In genomic region chr2:75933541-75933940, GRCm38 (mm10) we compare ENCODE assay signal across 10 mouse cellular contexts. TPM values are rescaled to one million over a fixed set of nuclear protein-coding genes. Genes with fewer than 3 reads are reported as not detected.
DNase-seq lines count a peak whose midpoint lies in the region; ATAC-seq and TF ChIP-seq lines count a peak whose summit lies in the region.
"Had no signal": no experiment of that assay in that cellular context is flagged by ENCODE, and none has a peak within 500 bp of the region (broad histone marks: within the 10 kb centered on the region; RNA-seq: fewer than 3 reads in every experiment).

No protein-coding gene starts in this region.

- no peak for TF ChIP-seq CTCF in hindbrain, postnatal 0 days (IDR thresholded peaks at IDR 0.05; ENCODE audit: low read depth)

- DNase-seq in heart, adult 11 months = no peak
- DNase-seq in hindbrain, postnatal 0 days (ENCODE audit: low spot score) = no peak
- DNase-seq in left cerebral cortex, postnatal 14 days (ENCODE audit: low spot score in 2 of 2) = no peak
- DNase-seq: cerebellum, adult 2 months had no signal

- intact Hi-C loops in left cerebral cortex, postnatal 14 days (cut with DNase I) = no loop called here

- no peak overlapping the region for H3K4me3 ChIP-seq in heart, embryonic 15.5 days
- no peak overlapping the region for H3K4me3 ChIP-seq in neural tube, embryonic 13.5 days
- no peak overlapping the region for H3K4me3 ChIP-seq in neural tube, embryonic 15.5 days (replicated peaks)
- H3K4me3 ChIP-seq in hindbrain, postnatal 0 days (ENCODE audit: low read length) = no peak overlapping the region
- no peak overlapping the region for H3K4me3 ChIP-seq in kidney, embryonic 16.5 days (ENCODE audit: low read length)

- ATAC-seq in heart, embryonic 15.5 days (replicated peaks; ENCODE audit: insufficient number of reproducible peaks, insufficient read depth, low FRiP score, low read depth) = no peak
- ATAC-seq in neural tube, embryonic 13.5 days (ENCODE audit: low read depth) = no peak
- ATAC-seq in neural tube, embryonic 15.5 days (ENCODE audit: low FRiP score) = no peak
- ATAC-seq in hindbrain, postnatal 0 days = no peak
- no peak for ATAC-seq in kidney, embryonic 16.5 days (ENCODE audit: low FRiP score, low TSS enrichment)

- H3K9ac ChIP-seq in heart, embryonic 15.5 days = no peak overlapping the region
- peak overlapping the region; percentile 53 for H3K9ac ChIP-seq in neural tube, embryonic 13.5 days
- H3K9ac ChIP-seq in neural tube, embryonic 15.5 days (replicated peaks) = no peak overlapping the region
- no peak overlapping the region for H3K9ac ChIP-seq in hindbrain, postnatal 0 days (replicated peaks; ENCODE audit: low read length)
- no peak overlapping the region for H3K9ac ChIP-seq in kidney, embryonic 16.5 days (replicated peaks; ENCODE audit: low read length)

- H3K27ac ChIP-seq in heart, embryonic 15.5 days = peak overlapping the region; percentile 71
- no peak overlapping the region for H3K27ac ChIP-seq in neural tube, embryonic 13.5 days (replicated peaks)
- H3K27ac ChIP-seq in neural tube, embryonic 15.5 days (replicated peaks) = no peak overlapping the region
- 0 out of 2 replicates have a peak overlapping the region, but pooled peaks have one; percentile 17 for H3K27ac ChIP-seq in hindbrain, postnatal 0 days
- H3K27ac ChIP-seq in kidney, embryonic 16.5 days (ENCODE audit: low read length) = no peak overlapping the region
- H3K27ac ChIP-seq: macrophage had no signal

- 30% methylated on average over 7 of the region's 7 CpGs for WGBS in heart, embryonic 15.5 days
- 45% methylated on average over 7 of the region's 7 CpGs for WGBS in neural tube, embryonic 13.5 days
- 46% methylated on average over 7 of the region's 7 CpGs for WGBS in neural tube, embryonic 15.5 days
- 57% methylated on average over 7 of the region's 7 CpGs for WGBS in hindbrain, postnatal 0 days
- WGBS in kidney, embryonic 16.5 days = 40% methylated on average over 7 of the region's 7 CpGs

- peaks cover 10% of the 10 kb centered on the region for H3K4me1 ChIP-seq in heart, embryonic 15.5 days (replicated peaks)
- peaks cover 10% of the 10 kb centered on the region for H3K4me1 ChIP-seq in neural tube, embryonic 13.5 days (replicated peaks)
- peaks cover 4% of the 10 kb centered on the region; the same call in 1 of the 2 replicates for H3K4me1 ChIP-seq in neural tube, embryonic 15.5 days
- no peaks in the 10 kb centered on the region for H3K4me1 ChIP-seq in hindbrain, postnatal 0 days (ENCODE audit: insufficient read depth, low read length)
- no peaks in the 10 kb centered on the region for H3K4me1 ChIP-seq in kidney, embryonic 16.5 days (ENCODE audit: insufficient read depth, low read length)

- no peaks in the 10 kb centered on the region for H3K36me3 ChIP-seq in heart, embryonic 15.5 days
- 0 out of 2 replicates have a peak, but pooled peaks cover 3% of the 10 kb centered on the region for H3K36me3 ChIP-seq in neural tube, embryonic 13.5 days
- H3K36me3 ChIP-seq in neural tube, embryonic 15.5 days = peaks cover 6% of the 10 kb centered on the region; the same call in 1 of the 2 replicates
- H3K36me3 ChIP-seq in hindbrain, postnatal 0 days (ENCODE audit: insufficient read depth, low read length) = no peaks in the 10 kb centered on the region; the same call in 1 of the 2 replicates
- 0 out of 2 replicates have a peak, but pooled peaks cover 2% of the 10 kb centered on the region for H3K36me3 ChIP-seq in kidney, embryonic 16.5 days (ENCODE audit: insufficient read depth, low read length)

- H3K27me3 ChIP-seq in heart, embryonic 15.5 days = no peaks in the 10 kb centered on the region
- H3K27me3 ChIP-seq in neural tube, embryonic 13.5 days = no peaks in the 10 kb centered on the region
- no peaks in the 10 kb centered on the region for H3K27me3 ChIP-seq in neural tube, embryonic 15.5 days (replicated peaks)
- H3K27me3 ChIP-seq in hindbrain, postnatal 0 days (ENCODE audit: insufficient read depth, low read length) = no peaks in the 10 kb centered on the region
- H3K27me3 ChIP-seq in kidney, embryonic 16.5 days (ENCODE audit: insufficient read depth, low read length) = no peaks in the 10 kb centered on the region

- H3K4me2 ChIP-seq in heart, embryonic 15.5 days = no peak overlapping the region
- no peak overlapping the region for H3K4me2 ChIP-seq in neural tube, embryonic 13.5 days
- no peak overlapping the region for H3K4me2 ChIP-seq in neural tube, embryonic 15.5 days
- H3K4me2 ChIP-seq in hindbrain, postnatal 0 days (ENCODE audit: low read depth, low read length) = no peak overlapping the region
- H3K4me2 ChIP-seq in kidney, embryonic 16.5 days (replicated peaks; ENCODE audit: low read depth, low read length) = no peak overlapping the region

- no peaks in the 10 kb centered on the region for H3K9me3 ChIP-seq in heart, embryonic 15.5 days (replicated peaks)
- H3K9me3 ChIP-seq in neural tube, embryonic 13.5 days = no peaks in the 10 kb centered on the region
- H3K9me3 ChIP-seq in neural tube, embryonic 15.5 days (replicated peaks) = no peaks in the 10 kb centered on the region
- no peaks in the 10 kb centered on the region for H3K9me3 ChIP-seq in hindbrain, postnatal 0 days (ENCODE audit: low read length)
- no peaks in the 10 kb centered on the region for H3K9me3 ChIP-seq in kidney, embryonic 16.5 days (ENCODE audit: low read length)

RNA-seq across cellular contexts. Expression of gene Ttc30b, which starts 4.8 kb away (rescaled TPM):
- polyA plus RNA-seq in heart, embryonic 15.5 days (2015; fragmentation: Nextera tagmentation; extraction: Ambion mirVana) = 11.7 and 12.7 TPM in 2 replicates
- polyA plus RNA-seq in neural tube, embryonic 13.5 days (2015; fragmentation: Nextera tagmentation; extraction: Ambion mirVana) = 16.0 and 16.6 TPM in 2 replicates
- polyA plus RNA-seq in neural tube, embryonic 15.5 days (2015; fragmentation: Nextera tagmentation; extraction: Ambion mirVana) = 17.3 and 17.4 TPM in 2 replicates
- 30.9 and 33.9 TPM in 2 replicates for total RNA-seq in hindbrain, postnatal 0 days (2014; rRNA removed)
- 16.3 and 19.2 TPM in 2 replicates for polyA plus RNA-seq in hindbrain, postnatal 0 days (2015; fragmentation: Nextera tagmentation; extraction: Ambion mirVana)
- 14.0 and 14.4 TPM in 2 replicates for polyA plus RNA-seq in kidney, embryonic 16.5 days (2015; fragmentation: Nextera tagmentation; extraction: Ambion mirVana)
- 10 to 100 TPM; 10.1 to 11.5 TPM for total RNA-seq in left cerebral cortex, postnatal 14 days (2021)

RNA-seq across cellular contexts. Expression of gene Ttc30a2, which starts 44.4 kb away (rescaled TPM):
- 0.76 and 0.78 TPM in 2 replicates for polyA plus RNA-seq in heart, embryonic 15.5 days (2015; fragmentation: Nextera tagmentation; extraction: Ambion mirVana)
- polyA plus RNA-seq in neural tube, embryonic 13.5 days (2015; fragmentation: Nextera tagmentation; extraction: Ambion mirVana) = 0.65 and 1.1 TPM in 2 replicates
- 0.68 and 0.96 TPM in 2 replicates for polyA plus RNA-seq in neural tube, embryonic 15.5 days (2015; fragmentation: Nextera tagmentation; extraction: Ambion mirVana)
- 0.86 and 1.9 TPM in 2 replicates for total RNA-seq in hindbrain, postnatal 0 days (2014; rRNA removed)
- polyA plus RNA-seq in hindbrain, postnatal 0 days (2015; fragmentation: Nextera tagmentation; extraction: Ambion mirVana) = 0.19 and 0.38 TPM in 2 replicates
- 0.53 and 0.64 TPM in 2 replicates for polyA plus RNA-seq in kidney, embryonic 16.5 days (2015; fragmentation: Nextera tagmentation; extraction: Ambion mirVana)
- total RNA-seq in left cerebral cortex, postnatal 14 days (2021) = under 1 TPM; 0.24 to 0.30 TPM
- total RNA-seq: granulocyte monocyte progenitor cell, adult 5-6 weeks had no signal
- polyA plus RNA-seq: macrophage had no signal

RNA-seq across cellular contexts. Expression of gene Ttc30a1, which starts 48.2 kb away (rescaled TPM):
- polyA plus RNA-seq in heart, embryonic 15.5 days (2015; fragmentation: Nextera tagmentation; extraction: Ambion mirVana) = 4.8 and 5.9 TPM in 2 replicates
- 7.9 TPM in 2 replicates for polyA plus RNA-seq in neural tube, embryonic 13.5 days (2015; fragmentation: Nextera tagmentation; extraction: Ambion mirVana)
- 7.4 and 7.6 TPM in 2 replicates for polyA plus RNA-seq in neural tube, embryonic 15.5 days (2015; fragmentation: Nextera tagmentation; extraction: Ambion mirVana)
- 8.9 and 11.4 TPM in 2 replicates for total RNA-seq in hindbrain, postnatal 0 days (2014; rRNA removed)
- 4.6 and 4.8 TPM in 2 replicates for polyA plus RNA-seq in hindbrain, postnatal 0 days (2015; fragmentation: Nextera tagmentation; extraction: Ambion mirVana)
- 9.6 and 10.5 TPM in 2 replicates for polyA plus RNA-seq in kidney, embryonic 16.5 days (2015; fragmentation: Nextera tagmentation; extraction: Ambion mirVana)
- total RNA-seq in left cerebral cortex, postnatal 14 days (2021) = 1 to 10 TPM; 2.2 to 3.5 TPM

Comparison
In these comparisons a context has a peak if more than half of its experiments do, and no peak if none do; other contexts are left out.
1. H3K27ac ChIP-seq: peak in heart, embryonic 15.5 days (single experiment) and hindbrain, postnatal 0 days (single experiment); none in neural tube, embryonic 13.5 days (single experiment), neural tube, embryonic 15.5 days (single experiment) and kidney, embryonic 16.5 days (single experiment).